Mouse (Mus musculus): ENCODE measurements around the gene Gys1. TPM values are rescaled to one million over a fixed set of nuclear protein-coding genes. Genes with fewer than 3 reads are reported as not detected.
A peak's percentile ranks its signal among the peaks of the same experiment; 100 is the strongest.
"Not testable (repeated sequence)": the region's sequence is repeated elsewhere in the genome, so short reads cannot be mapped to it uniquely, and the experiment has no call there.

Gene Gys1
- total RNA-seq, 2 experiments from 2014 or later, result 15.7 to 16.5 TPM

DNA sequence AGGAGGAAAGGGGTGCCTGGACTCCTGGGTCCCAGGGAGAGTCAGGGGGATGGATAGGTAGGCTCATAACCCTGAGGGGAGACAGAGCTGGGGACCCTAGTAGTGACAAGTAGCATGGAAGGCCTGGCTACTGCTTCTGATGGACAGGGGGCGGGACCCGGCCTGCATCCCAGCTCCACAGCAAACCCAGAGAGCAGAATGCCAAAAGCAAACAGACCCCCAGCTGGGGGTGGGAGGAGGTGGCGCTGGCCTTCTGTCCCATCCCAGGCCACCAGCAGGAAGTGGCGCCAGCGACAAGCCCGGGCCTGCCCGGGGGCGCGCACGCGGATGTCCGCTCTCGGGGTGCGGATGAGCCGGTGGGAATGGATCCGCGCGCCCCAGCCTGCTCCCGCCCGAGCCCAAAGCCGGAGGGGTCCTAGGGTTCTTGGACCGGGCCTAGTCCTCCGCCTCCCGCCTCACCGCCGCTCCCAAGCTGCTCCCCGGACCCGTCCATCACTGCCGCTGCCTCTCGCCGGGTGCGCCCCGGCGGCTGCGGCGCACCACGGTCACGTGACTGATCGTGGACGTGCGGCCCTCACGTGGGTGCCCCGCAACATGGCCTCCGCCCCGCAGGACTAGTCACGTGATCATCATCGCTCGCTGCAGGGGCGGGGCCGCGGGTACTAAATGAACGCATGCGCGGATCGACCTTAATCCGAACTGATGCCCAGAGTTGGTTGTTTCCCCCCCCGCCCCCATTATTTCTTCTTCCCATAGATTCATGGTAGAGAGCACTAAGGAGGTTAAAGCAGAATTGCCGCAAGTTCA lies 31.8 kb downstream of the Gys1 start, which contains the start of gene Bax:
Bax (minus strand) TSS at position 616 of the 807 bp plus-strand sequence.
- peak; percentile 97 for DNase-seq (ENCODE audit: low spot score in 2 of 2)
- intact Hi-C loops (cut with DNase I), result loop anchor here (10.0 kb wide), 1 partner anchor 238 kb away; the partner anchor contains the start of gene Dbp

DNA sequence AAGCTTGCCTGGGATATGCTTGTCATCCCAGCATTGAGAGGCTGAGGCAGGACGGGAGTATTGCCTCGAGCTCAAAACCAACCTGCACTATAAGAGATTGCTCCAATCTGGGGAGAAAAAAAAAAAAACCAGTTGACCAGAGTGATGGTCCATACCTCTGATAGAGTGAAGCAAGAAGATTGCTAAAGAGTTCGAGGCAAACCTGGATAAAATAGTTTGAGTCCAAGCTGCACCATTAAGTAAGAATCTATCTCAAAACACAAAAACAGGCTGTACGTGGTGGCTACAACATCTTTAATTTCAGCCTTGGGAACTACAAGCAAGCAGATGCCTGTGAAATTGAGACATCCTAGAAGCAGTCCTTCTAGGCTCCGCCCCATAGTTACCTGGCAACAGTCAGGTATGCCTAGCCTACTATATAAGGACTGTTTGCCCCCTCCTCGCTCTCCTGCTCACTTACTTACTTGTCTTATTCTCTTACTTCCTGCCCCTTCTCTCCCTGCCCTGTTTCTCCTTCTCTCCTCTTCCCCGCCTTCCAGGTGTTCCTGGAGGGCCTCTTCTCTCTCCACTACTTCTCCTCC lies 32.5 kb downstream of the Gys1 start:
- DNase-seq (ENCODE audit: low spot score in 2 of 2), result no peak
- intact Hi-C loops (cut with DNase I), result loop anchor here (10.0 kb wide), 1 partner anchor 238 kb away; the partner anchor contains the start of gene Dbp

DNA sequence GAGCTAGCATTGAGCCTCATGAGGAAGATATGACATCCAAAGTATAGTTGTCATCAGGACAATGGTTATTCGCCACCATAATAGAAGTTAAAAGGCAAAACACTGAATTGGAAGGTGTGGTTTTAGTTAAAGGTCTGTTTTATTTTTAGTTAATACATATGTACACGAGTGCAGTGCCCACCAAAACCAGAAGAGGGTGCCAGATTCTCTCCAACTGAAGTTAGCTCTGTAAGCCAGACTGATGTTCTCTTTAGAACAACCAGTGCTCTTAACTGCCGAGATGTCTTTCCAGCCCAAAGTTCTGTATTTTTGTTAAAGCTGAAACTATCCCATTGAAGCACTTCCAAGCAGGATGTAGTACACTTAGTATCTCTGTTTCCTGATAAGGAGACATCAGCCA lies 36.2 kb downstream of the Gys1 start:
- intact Hi-C loops (cut with DNase I), result no loop called here

DNA sequence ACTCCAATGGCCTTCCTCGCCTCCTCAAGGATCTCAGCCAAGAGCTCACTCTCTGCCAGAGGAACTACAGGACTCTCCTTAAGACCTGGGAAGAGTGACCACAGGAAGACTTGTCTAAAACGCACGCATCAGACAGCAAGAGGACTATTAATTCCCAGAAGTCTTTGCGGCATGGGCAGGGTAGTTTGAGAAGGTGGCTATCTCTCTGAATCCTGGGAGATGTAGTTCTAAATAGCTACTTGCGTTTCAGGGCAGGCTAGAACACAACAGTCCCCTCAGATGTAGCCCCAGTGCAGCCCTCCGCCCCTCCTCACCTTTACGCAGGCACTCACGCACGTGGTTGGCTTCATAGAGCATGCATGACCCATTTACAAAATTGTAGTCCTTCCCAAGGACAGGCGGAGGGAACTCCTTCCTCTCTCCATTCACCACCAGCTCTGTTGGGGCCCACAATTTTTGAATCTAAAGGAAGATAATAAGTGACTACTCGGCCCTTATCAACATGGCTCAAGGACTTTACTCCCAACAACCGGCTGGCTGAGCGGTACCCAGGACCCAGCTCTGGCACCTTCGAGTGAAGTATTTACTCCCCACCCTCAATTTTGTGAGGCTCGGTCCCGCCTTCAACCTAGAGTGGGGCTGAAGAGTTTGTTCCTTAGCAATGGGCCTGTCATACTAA lies 40.8 kb downstream of the Gys1 start:
- peak in 1 of 2 experiments; percentile 31 for DNase-seq (ENCODE audit: low spot score in 2 of 2)
- intact Hi-C loops (cut with DNase I), result loop anchor here (5.0 kb wide), 1 partner anchor 47 kb away; no protein-coding TSS in a partner anchor

More for the DNA sequence above, 36.2 kb downstream of the Gys1 start:
- DNase-seq (ENCODE audit: low spot score in 2 of 2), result peak; percentile 79 to 85

DNA sequence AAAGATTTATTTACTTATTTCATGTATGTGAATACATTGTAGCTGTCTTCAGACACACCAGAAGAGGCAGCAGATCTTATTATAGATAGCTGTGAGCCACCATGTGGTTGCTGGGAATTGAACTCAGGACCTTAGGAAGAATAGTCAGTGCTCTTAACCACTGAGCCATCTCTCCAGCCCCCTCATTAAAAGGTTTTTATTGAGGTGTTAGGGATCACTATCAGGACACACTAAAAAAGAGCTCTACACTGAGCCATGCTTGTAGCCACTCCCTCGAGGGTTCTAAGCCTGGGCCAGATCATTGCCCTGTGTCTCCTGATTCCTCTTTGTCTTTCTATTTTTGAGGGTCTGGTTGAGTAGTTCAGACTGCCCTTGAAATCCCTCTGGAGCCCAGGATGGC lies 41.8 kb downstream of the Gys1 start:
- no peak for DNase-seq (ENCODE audit: low spot score in 2 of 2)
- intact Hi-C loops (cut with DNase I), result loop anchor here (2.0 to 5.0 kb wide), 2 partner anchors 46 to 84 kb away; no protein-coding TSS in a partner anchor

- peak; percentile 64 to 79 for DNase-seq (ENCODE audit: low spot score in 2 of 2)
- intact Hi-C loops (cut with DNase I), result loop anchor here (2.0 to 5.0 kb wide), 2 partner anchors 45 to 84 kb away; no protein-coding TSS in a partner anchor
These were observed 42.4 kb downstream of the Gys1 start for GRCm38 (mm10) chr7:45477003-45477402.

DNA sequence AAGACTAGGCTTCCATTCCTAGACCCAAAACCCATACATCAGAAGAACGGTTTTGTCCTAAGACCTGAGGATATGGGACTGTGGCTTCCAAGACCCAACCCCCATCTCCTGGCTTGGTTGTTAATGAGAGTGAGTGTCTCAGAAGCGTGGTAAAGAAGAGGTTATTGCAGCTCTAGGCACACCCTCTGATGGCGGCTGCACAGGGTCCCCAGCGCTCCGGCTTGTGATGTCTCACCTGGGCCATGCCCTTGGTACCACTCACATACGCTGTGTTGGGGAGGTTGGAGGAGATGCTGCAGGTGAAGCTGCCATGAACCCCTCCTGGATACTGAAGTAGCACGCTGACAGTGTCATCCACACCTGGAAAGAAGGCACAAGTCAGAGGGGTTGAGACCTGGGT lies 44.1 kb downstream of the Gys1 start:
- intact Hi-C loops (cut with DNase I), result loop anchor here (5.0 kb wide), 1 partner anchor 44 kb away; no protein-coding TSS in a partner anchor

GRCm38 (mm10) chr7:45480310-45480709 lies 45.7 kb downstream of the Gys1 start:
- DNase-seq (ENCODE audit: low spot score in 2 of 2); intact Hi-C loops (cut with DNase I): not testable (repeated sequence)

More for the DNA sequence above, 44.1 kb downstream of the Gys1 start:
- no peak for DNase-seq (ENCODE audit: low spot score in 2 of 2)

DNA sequence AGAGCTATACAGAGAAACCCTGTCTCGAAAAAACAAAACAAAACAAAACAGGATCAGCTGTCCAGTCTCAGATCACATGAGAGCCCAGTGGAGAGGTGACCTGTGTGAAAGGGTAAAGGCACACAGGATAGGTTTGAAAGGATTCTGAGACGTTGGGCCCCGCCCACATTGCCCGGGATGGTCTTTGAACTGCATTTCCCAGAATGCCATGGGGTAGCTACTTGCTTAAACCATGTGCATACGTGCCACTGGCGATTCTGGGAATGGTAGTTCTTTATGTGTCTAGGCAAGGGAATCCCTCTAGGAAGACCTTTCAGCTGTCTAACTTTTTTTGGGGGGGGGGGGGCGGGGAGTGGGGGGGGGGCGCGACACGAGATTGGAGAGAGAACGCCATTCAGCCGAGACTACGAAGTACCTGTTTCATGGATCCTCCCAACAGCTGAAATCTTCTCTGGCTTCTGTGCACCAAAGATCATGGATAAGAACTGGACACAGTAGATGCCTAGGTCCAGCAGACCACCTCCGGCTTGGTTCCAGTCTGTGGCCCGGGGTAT lies 46.8 kb downstream of the Gys1 start, which contains the start of gene Tulp2:
Tulp2 (plus strand) TSS at position 504 of the 554 bp plus-strand sequence.
- intact Hi-C loops (cut with DNase I), result no loop called here
- peak; percentile 58 to 79 for DNase-seq (ENCODE audit: low spot score in 2 of 2)

- intact Hi-C loops (cut with DNase I), result no loop called here
- no peak for DNase-seq (ENCODE audit: low spot score in 2 of 2)
These were observed 47.5 kb downstream of the Gys1 start for GRCm38 (mm10) chr7:45482166-45482565.

- intact Hi-C loops (cut with DNase I); DNase-seq (ENCODE audit: low spot score in 2 of 2): not testable (repeated sequence)
These were observed 50.3 kb downstream of the Gys1 start for GRCm38 (mm10) chr7:45484985-45485384.

DNA sequence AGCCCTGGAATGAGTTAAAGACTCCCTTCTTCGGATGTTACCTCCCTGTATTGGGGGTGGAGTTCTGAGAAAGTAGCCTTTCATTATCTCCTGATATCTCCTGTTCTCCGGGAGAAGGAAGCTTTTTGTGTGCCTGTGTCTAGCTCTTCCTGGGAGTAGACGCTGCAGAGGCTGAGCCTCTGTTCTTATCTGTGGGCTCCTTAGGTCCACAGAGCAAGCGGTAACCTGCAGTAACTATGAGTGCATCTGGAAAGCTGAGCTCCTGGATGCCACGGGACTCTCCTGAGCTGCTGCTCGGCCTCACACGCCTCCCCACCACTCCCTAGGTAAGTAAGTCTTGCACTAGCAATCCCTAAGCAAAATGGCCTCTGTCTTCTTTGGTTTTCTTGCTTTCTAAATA lies 51.5 kb downstream of the Gys1 start:
- no peak for DNase-seq (ENCODE audit: low spot score in 2 of 2)
- intact Hi-C loops (cut with DNase I), result no loop called here

GRCm38 (mm10) chr7:45486761-45487415 lies 52.2 kb downstream of the Gys1 start, which contains the start of gene Gm45808:
TSS of gene Gm45808 (minus strand) at chr7:45486811.
- DNase-seq (ENCODE audit: low spot score in 2 of 2), result no peak
- intact Hi-C loops (cut with DNase I), result no loop called here

GRCm38 (mm10) chr7:45487861-45488292 lies 53.2 kb downstream of the Gys1 start:
- DNase-seq (ENCODE audit: low spot score in 2 of 2), result no peak
- intact Hi-C loops (cut with DNase I), result no loop called here

GRCm38 (mm10) chr7:45488293-45489204 lies 53.9 kb downstream of the Gys1 start, which contains the start of gene Dhdh:
TSS of gene Dhdh (minus strand) at chr7:45488805.
- intact Hi-C loops (cut with DNase I), result no loop called here
- DNase-seq (ENCODE audit: low spot score in 2 of 2), result peak; percentile 35 to 38

GRCm38 (mm10) chr7:45489578-45489977 lies 54.9 kb downstream of the Gys1 start:
- no peak for DNase-seq (ENCODE audit: low spot score in 2 of 2)
- intact Hi-C loops (cut with DNase I), result no loop called here

- peak; percentile 10 to 74 for DNase-seq (ENCODE audit: low spot score in 2 of 2)
- intact Hi-C loops (cut with DNase I), result no loop called here
These were observed 56.2 kb downstream of the Gys1 start for GRCm38 (mm10) chr7:45490822-45491221.

DNA sequence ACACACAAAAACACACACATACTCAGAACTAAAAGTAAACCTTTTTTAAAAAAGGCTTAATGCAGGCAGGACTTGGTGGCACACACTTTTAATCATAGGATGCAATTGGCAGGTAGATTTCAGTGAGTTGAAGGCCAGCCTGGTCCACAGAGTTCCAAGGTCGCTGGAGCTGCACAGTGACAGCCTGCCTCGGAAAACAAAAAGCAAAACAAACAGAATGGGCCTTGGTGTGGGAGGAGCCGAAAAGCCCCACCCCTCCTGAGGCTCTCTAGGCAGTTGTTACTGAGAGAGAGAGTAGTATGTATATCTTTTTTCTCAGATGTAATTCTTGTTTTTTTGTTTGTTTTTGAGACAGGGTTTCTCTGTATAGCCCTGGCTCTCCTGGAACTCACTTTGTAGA lies 56.6 kb downstream of the Gys1 start:
- intact Hi-C loops (cut with DNase I), result no loop called here
- no peak for DNase-seq (ENCODE audit: low spot score in 2 of 2)

Data from left cerebral cortex, postnatal 25 days (tissue).